Mouse (Mus musculus) T-helper 2 cell (primary cell): ENCODE results near the gene Crispld2.

Experiments
- in situ Hi-C: fragments of 300-600 bp; cut with MboI, MseI; formaldehyde crosslinking; loops from one replicate; pipeline ENCODE4 v1.15.1; 2025; ENCODE audit warnings: high pct_unique_total_duplicates

Gene Crispld2

DNA sequence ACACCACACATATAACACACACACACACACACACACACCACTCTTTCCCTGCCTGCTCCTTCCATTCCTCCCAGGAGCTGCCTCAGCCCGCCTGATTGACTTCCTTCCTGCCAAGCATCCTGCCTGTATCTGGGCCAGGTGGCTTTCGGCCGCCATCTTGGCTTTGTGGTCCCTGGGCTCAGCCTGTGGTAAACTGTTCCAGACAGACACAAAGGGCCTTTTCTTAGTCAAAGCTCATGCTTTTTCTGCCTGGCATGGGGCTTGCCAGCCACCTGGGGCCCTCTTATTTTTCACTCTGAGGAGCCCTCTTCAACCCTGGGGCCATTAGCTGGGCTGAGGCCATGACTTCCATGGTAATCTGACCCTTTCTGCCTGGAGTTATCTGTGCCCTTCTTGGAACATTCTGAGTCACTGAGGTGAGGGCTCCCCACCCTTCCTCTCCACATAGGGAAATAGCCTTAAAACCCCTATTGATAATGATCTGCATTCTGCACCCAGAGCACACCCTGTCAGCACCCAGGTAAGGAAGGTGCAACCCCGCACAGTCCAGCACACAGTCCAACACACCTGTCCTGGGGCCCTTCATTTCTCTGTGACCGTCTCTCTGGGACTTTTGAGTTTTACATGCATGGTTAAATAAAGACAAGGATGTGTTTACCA, 40.4 kb downstream of the Crispld2 start:
- in situ Hi-C loops = no loop called here

DNA sequence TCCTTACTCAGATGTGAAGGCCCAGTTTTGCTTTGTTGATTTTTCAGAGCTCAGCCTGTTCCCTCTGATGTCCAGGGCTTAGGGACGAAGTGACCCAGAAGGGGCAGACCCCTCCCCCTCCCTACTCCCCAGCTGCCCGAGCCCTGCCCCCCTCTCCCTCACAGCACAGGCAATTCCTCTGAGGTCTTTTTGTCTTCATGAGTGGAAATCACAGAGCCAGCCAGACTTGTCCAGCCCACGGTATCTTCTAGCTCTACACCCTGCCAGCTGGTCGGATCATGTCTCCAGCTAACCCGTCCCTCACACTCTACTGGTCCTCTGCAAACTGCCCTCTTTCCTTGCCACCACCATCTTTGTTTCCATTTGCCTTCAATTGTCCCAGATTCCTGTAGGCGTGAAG, 42.2 kb downstream of the Crispld2 start:
- in situ Hi-C loops = no loop called here

- in situ Hi-C loops = no loop called here
Measured at GRCm38 (mm10) chr8:120036111-120036510, 43.9 kb downstream of the Crispld2 start.

GRCm38 (mm10) chr8:120036578-120036977, 44.3 kb downstream of the Crispld2 start:
- in situ Hi-C loops = no loop called here

- in situ Hi-C loops = no loop called here
Measured at GRCm38 (mm10) chr8:120037199-120037598, 45.0 kb downstream of the Crispld2 start.

- in situ Hi-C loops = no loop called here
Measured at GRCm38 (mm10) chr8:120037611-120038010, 45.4 kb downstream of the Crispld2 start.

GRCm38 (mm10) chr8:120038741-120039140, 46.5 kb downstream of the Crispld2 start:
- in situ Hi-C loops = no loop called here

GRCm38 (mm10) chr8:120039313-120039919, 47.2 kb downstream of the Crispld2 start:
- in situ Hi-C loops = no loop called here

GRCm38 (mm10) chr8:120040861-120041260, 48.6 kb downstream of the Crispld2 start:
- in situ Hi-C loops = no loop called here

DNA sequence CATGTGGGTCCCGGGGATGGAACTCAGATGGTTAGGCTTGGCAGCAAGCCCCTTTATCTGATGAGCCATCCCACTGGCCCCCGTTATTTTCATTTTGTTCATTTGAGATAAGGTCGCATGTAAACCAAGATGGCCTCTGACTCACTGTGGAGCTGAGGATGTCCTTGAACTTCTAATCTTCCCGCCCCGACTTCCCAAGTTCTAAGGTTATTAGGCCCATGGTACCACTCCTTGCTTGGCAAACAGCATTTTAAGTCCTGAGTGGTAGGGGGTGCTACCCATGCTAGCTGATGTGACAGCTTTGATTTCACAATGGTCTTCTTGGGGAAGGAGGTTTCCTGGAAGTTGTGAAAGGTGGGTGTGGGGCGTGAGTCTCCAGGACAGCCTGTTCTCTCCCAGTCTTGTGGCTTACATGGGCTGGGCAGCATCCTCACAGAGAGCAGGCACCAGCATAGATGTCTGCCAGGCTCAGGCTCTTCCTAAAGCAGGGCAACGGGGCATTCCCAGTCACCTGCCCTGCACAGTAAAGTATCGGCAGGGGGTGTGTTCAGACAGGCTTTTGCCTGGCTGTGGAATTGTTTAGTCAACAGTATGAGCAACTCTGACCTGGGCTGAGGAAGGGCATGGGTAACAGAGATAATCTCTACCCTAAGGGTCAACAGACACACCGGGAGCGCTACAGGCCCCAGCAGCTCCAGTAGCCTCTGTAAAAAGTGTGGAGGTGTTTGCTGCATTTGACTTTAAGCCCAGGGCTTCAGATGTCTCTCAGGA, 50.5 kb downstream of the Crispld2 start:
- in situ Hi-C loops = no loop called here

GRCm38 (mm10) chr8:120044907-120045306, 52.7 kb downstream of the Crispld2 start:
- in situ Hi-C loops = no loop called here

GRCm38 (mm10) chr8:120045471-120045870, 53.2 kb downstream of the Crispld2 start:
- in situ Hi-C loops = no loop called here

DNA sequence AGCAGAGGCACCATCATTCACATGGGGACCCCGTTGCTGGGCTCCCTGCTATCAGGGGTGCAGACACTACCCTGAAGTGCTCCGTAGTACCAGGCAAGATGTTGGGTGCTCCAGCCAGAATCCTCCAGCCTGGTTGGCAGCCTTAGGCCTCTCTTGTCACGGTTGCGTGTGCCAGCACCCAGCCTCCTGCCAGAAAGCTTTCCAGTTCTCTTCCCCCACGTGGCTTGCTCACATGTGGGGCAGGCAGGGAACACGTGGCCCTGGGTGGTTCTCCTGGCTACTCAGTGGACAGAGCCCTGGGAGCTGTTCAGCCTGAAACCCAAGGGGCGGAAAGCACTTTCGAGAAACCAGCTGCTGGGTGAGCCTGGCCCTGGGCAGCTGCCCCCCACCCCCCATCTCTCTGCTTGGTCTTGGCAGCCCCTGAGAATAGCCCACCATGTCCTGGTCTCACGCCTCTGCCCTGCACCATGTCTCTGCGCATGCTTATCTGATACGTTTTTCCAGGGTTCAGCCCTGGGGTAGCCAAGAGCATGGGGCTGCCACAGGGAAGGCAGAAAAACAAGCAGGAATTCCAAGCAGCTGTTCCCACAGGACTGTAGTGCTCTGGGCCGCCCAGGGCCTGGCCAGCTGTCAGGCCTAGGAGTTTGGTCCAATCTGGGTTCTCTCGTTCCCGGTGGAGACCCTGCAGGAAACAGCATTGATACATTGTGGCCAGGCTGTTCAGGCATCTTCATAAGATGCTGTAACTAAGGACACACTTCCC, 54.2 kb downstream of the Crispld2 start:
- in situ Hi-C loops = no loop called here

DNA sequence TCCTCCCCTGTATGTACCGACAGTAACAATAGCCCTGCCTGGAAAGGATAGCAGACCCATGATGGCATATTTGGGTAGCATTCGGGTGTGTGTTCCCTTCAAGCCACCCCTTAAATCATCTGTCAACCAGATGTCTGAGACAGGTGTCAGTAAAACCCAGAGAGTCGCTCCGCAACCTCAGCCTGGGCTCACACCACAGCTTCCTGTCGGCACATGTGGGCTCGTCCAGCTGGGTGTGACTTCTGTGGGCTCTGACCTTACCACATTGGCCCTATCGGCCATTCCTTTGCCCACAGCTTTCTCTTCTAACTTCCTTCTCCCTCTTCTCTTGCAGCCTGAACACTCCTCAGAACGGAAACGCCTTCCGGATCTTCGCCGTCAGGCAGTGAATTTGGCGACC, 57.7 kb downstream of the Crispld2 start:
- in situ Hi-C loops = no loop called here

DNA sequence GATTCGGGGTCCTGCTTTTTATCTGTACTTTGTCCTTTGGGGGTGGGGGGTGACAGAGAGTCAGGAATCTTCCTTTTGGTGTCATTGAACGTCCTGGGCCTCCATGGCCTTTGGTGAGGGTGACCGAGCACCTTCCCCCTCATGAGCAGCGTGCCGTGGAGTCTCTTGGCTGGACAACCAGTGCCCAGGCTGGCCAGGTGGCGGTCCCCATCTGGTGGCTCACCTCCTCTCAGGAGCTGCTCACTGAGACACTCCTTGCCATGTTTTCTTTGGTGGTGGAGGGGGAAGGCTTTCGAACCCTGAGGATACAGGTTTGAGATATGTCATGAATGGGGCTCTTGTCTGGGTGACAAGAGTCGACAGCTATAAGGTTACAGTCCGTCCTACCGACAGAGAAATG, 58.1 kb downstream of the Crispld2 start:
- in situ Hi-C loops = no loop called here

GRCm38 (mm10) chr8:120051006-120051405, 58.8 kb downstream of the Crispld2 start:
- in situ Hi-C loops = no loop called here

- in situ Hi-C loops = no loop called here
Measured at GRCm38 (mm10) chr8:120051908-120052307, 59.7 kb downstream of the Crispld2 start.

GRCm38 (mm10) chr8:120052318-120052717, 60.1 kb downstream of the Crispld2 start:
- in situ Hi-C loops = no loop called here

GRCm38 (mm10) chr8:120054833-120055232, 62.6 kb downstream of the Crispld2 start:
- in situ Hi-C loops = no loop called here

- in situ Hi-C loops = no loop called here
Measured at GRCm38 (mm10) chr8:120057078-120057477, 64.8 kb downstream of the Crispld2 start.

- in situ Hi-C loops = no loop called here
Measured at GRCm38 (mm10) chr8:120062742-120063141, 70.5 kb downstream of the Crispld2 start.

DNA sequence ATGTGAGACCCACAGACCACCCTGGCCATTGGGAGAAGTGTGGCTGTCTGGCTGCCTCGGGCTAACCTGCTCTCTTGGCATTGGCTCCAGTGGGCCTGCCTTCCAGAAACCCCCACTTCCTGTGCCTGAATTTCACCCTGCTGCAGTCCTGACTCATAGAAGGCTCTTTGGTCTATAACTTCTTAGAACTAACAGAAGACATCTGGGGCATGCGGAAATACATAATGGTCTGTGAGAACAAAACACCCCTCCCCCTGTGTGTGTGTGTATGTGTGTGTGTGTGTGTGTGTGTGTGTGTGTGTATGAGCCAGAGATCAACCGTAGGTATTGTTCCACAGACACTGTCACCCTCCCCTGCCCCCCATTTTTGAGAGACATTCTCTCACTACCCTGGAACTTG, 71.1 kb downstream of the Crispld2 start:
- in situ Hi-C loops = no loop called here
